Mouse (Mus musculus) monocyte, adult 2 months (primary cell): ENCODE measurements around the gene Eef1akmt2.

Source experiments
- DNase-seq, 2 experiments: peaks; one replicate each; pipeline ENCODE4 v3.0.0; 2022; ENCODE audit warnings: low spot score in 2 of 2, low read depth in 1 of 2

Gene Eef1akmt2

GRCm38 (mm10) chr7:132873043-132873442 is 20.6 kb upstream of the Eef1akmt2 start:
- DNase-seq = no peak

DNA sequence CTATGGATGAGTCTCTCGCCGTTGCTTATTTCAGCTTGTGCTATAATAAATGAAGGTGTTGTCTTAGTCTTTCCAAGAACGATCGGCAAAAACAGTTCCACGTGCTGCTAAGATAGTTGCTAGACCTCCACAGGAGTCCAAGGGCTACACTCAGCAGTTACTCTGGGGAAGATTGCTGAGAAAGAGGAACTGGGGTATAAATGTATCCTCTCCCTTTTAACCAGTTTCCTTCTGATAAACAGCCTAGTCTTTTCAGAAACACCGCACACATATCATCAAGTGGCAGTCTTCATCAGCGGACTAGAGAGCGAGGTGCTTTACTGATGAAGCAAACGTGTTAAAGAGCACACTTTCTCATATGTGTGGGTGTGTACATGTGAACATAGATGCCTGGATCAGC is 13.8 kb upstream of the Eef1akmt2 start:
- DNase-seq = no peak

GRCm38 (mm10) chr7:132859042-132859958 is 6.8 kb upstream of the Eef1akmt2 start, which contains the start of gene Abraxas2:
TSS of gene Abraxas2 (plus strand) at chr7:132859225.
- peak; percentile 73 to 85 for DNase-seq

- DNase-seq = no peak
Observed at GRCm38 (mm10) chr7:132858043-132858608, 5.7 kb upstream of the Eef1akmt2 start.

DNA sequence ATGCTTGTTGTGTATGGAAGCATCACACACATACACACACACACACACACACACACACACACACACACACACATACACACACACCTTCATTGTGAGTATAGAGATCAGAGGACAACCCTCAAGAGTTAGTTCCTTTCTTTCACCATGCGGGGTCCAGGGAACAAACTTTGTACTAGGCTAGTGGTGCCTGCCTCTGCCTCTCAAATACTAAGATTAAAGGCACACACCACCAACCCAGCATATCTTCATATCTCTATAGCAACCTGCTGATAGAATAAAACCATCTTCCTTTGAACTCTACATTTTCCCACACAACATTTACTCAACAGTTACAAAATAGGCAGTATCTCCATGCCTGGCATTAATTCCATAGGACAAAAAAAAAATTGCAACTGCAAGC is 3.6 kb upstream of the Eef1akmt2 start:
- DNase-seq = no peak

GRCm38 (mm10) chr7:132853946-132854345 is 1.5 kb upstream of the Eef1akmt2 start:
- no peak for DNase-seq

- DNase-seq = no peak
Observed at GRCm38 (mm10) chr7:132853361-132853760, 888 bp upstream of the Eef1akmt2 start.

DNA sequence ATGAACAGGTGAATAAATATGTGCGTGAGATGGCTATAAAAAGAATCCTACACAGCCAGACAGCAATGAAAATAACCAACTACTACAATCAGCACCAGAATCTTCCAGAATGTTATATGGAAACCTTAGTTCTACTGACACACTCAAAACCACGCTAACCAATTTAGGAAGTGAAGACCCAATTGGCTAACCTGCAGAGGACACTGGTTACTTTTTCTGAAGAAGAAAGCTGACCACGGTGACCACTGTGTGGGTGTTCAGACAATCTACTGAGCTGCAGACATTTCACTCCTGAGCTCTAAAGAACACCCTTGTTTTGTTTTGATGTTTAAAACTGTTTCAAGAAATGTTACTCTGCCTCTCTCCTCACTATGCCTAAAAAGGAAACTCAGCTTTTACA is 9.3 kb downstream of the Eef1akmt2 start:
- DNase-seq = no peak

DNA sequence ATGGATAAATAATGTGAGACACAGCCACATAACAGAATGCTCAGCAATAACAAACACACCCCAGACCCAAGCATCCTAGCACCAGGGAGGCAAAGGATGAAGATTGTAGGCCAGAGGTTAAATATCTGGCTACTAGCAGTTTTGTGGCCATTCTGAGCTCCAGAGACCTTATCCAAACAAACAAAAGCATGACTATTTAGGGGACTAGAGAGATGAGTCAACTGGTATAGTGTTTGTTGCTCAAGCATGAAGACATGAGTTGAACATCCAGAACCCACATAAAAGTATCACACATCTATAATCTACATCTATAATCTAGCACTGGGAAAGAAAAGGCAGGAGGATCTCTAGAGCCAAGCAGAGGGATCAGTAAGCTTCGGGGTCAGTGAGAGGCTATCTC is 10.0 kb downstream of the Eef1akmt2 start:
- no peak for DNase-seq

DNA sequence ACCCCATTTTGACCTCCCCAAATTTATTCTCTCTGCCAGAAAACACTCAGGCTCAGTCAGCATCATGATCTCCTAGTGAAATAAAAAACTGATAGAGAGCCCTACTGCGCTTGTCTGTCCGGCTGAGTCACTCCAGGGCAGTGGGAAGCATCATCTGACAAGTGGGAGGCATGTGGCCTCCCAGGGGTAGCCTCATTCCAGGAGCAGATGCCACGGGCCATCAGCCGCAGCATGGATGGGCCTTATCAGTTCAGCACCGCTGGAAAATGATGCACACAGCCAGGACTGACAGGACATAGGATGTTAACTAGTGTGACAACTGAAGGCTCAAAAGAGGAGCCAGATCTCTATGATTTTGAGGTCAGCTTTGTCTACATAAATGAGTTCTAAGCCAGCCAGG is 11.2 kb downstream of the Eef1akmt2 start:
- no peak for DNase-seq

DNA sequence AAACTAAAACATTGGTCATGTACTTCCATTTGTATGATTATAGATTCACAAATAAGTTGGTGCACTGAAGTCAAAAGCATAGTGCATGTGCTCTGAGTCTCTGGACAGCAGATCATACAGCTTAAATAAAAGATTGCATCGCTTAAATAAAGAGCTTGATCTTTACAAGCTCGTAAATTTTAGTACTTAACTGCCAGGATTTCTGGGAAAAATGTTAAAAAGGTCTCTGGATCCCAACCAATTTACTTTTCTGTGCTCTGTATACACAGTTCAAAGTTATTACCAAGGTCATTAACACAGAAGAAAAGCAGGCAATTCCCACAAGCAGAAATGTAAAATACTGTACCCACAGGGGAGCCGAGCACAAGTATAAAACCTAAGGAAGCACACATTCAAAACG is 21.5 kb downstream of the Eef1akmt2 start:
- DNase-seq = no peak

- no peak for DNase-seq
Observed at GRCm38 (mm10) chr7:132824346-132825022, 28.0 kb downstream of the Eef1akmt2 start.

DNA sequence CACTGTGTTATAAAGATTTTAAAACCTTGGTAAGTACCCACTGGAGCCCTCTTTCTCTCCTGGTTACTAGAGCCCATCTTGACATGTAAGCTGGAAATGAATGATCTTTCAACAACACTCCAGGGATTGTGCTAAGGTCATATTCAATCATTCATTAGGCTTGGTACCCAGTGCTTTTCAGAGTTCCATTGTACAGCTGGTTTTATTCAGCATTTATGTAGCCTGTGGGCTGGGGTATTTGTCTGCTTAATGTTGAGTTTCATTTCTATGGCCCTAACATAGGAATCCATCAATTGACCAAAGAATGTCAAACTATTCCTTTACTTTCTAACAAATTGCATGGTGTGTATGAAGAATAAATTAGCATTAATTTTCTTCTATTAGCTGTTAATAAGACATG is 28.6 kb downstream of the Eef1akmt2 start:
- DNase-seq = no peak

DNA sequence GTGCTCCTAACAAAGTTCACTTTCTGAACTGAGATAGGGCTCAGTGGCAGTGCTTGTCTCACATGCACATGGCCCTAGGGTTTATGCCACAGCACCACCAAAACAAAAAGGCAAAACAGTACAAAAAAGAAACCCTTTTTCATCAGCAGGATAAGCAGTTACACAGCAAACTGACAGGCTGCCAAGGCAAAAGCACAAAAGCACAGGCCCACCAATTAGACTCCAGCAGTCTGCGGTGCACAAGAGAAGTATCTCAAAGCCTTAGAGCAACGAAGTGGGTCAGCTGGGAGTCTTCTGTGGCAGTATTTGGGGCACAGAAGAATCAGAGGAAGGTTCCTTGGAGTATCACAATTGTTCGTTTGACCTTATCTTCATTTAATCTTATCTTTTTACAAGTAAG is 31.8 kb downstream of the Eef1akmt2 start:
- no peak for DNase-seq

DNA sequence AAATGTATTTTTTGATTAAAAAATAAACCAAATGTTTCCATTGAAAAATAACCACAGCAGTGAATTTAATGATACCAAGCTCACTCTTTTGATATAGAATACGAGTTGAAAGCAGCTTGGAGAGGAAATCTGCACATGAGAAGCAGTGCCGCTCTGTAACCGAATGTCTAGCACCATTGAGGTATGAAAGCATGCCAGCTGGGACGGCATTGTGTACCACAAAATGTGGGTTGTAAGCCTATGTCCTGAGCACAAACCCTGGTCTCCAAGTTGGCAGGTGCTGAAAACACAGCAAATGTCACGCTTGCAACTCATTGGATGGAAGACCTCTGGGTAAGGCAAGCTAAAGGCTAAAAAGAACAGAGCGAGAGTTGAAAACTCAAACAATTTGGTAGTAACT is 35.4 kb downstream of the Eef1akmt2 start:
- DNase-seq = no peak

DNA sequence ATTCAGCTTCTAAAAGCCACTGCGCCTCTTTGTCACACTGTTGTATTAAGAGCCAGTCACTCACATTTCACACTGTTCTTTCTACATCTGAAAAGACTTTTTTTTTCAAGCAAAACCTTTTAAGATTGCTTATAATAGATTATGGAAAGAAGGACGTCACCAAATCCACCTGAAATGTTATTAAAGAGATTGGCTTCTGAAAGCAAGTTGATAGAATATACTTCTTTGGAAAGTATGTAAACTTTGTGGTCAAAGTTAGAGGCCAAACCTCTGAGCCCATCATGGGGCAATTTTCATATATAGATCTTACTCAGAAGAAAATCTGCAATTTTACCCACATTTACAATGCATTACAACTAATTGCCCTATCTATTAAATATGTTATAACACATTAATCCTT is 35.9 kb downstream of the Eef1akmt2 start:
- no peak for DNase-seq

DNA sequence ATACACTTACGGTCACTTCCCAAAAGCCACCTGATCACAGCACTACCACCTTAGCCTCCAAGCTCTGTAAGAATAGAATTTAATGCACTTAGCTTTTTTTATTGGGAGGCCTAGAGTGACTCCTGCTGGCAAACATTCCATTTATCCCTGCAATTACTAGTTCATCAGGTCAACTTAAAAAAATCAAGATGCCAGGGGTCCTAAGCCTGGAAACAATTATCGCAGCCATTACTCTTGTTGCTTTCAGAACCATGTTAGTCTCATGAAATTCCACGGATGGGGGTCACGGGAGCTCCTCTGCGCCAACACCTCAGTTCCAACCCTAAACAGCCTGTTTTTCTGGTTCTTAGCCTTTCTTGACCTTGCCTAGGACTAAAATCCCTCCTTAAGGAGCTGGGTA is 37.4 kb downstream of the Eef1akmt2 start:
- no peak for DNase-seq

DNA sequence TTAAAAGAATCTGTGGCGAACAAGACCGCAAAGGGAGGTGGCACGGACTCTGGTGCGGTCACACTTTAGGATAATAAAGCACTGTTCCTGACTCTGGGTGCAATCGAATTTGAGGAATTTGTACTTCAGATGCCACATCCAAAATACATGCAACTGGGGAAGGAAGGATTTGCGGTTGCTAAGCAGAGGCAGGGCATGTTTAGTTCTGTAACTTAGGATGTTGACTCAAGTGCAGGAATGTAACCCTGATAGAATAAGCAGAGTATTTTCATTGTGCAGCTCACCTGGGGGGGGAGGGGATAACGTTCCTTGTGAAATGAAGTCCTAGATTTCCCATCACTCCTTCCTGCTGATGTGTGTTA is 38.4 kb downstream of the Eef1akmt2 start:
- DNase-seq = no peak

- peak in 1 of 2 experiments; percentile 46 for DNase-seq
Observed at GRCm38 (mm10) chr7:132813416-132814088, 38.9 kb downstream of the Eef1akmt2 start, which contains the start of gene Fam53b. TSS of gene Fam53b (minus strand) at chr7:132813886.

GRCm38 (mm10) chr7:132812619-132813415 is 39.7 kb downstream of the Eef1akmt2 start:
- peak in 1 of 2 experiments; percentile 28 for DNase-seq
